Mouse (Mus musculus): Measurements from ENCODE around the gene Zdhhc5. TPM values are rescaled to one million over a fixed set of nuclear protein-coding genes. Genes with fewer than 3 reads are reported as not detected.

Zdhhc5 gene
- total and polyA plus RNA-seq, 3 experiments = 29.3 to 42.9 TPM; not detected in 1

GRCm38 (mm10) chr2:84655864-84656263 lies 59.1 kb downstream of the Zdhhc5 start:
- H3K27me3 ChIP-seq (ENCODE audit: control insufficient read depth in 1 of 2, insufficient read depth in 2 of 2, low read length in 2 of 2) = no peaks in the 10 kb centered on the region
- H3K9me3 ChIP-seq (replicated peaks; ENCODE audit: insufficient read depth, low read length) = no peaks in the 10 kb centered on the region
- DNase-seq (ENCODE audit: low read depth, low spot score) = peak; percentile 62
- no peak overlapping the region for H3K9ac ChIP-seq (ENCODE audit: control insufficient read depth, low read depth, low read length, poor library complexity, severe bottlenecking)
- no peak overlapping the region for H3K27ac ChIP-seq (ENCODE audit: control insufficient read depth, low read depth, low read length)
- 0 out of 4 replicates have a peak, but pooled peaks cover 0 to 2% of the 10 kb centered on the region in 2 experiments for H3K36me3 ChIP-seq (ENCODE audit: control insufficient read depth in 1 of 2, insufficient read depth in 2 of 2, low read length in 2 of 2)
- no peaks in the 10 kb centered on the region; a peak in 1 of 4 replicates for H3K4me1 ChIP-seq (ENCODE audit: control insufficient read depth in 1 of 2, insufficient read depth in 2 of 2, low read length in 2 of 2)
- no peaks in the 10 kb centered on the region for H3K79me2 ChIP-seq (ENCODE audit: control insufficient read depth, insufficient read depth, low read length, poor library complexity)
- no peak overlapping the region for H3K4me3 ChIP-seq (ENCODE audit: control insufficient read depth in 1 of 2, insufficient read depth in 1 of 2, low read depth in 2 of 2, low read length in 2 of 2)
- TF ChIP-seq ZMIZ1 (IDR thresholded peaks at IDR 0.05; ENCODE audit: low read depth, low read length) = no peak
- TF ChIP-seq HCFC1 (IDR thresholded peaks at IDR 0.05; ENCODE audit: low read depth, low read length) = no peak
- TF ChIP-seq USF2 (IDR thresholded peaks at IDR 0.05; ENCODE audit: borderline replicate concordance in 1 of 2, insufficient read depth in 1 of 2, low read depth in 1 of 2, low read length in 2 of 2) = no peak
- TF ChIP-seq MYB (IDR thresholded peaks at IDR 0.05; ENCODE audit: low read depth, low read length) = no peak
- TF ChIP-seq POLR2AphosphoS5 (IDR thresholded peaks at IDR 0.05; ENCODE audit: borderline replicate concordance, low read depth, low read length) = no peak
- no peak for TF ChIP-seq MAX (IDR thresholded peaks at IDR 0.05; ENCODE audit: low read length)
- no peak for TF ChIP-seq SMC3 (IDR thresholded peaks at IDR 0.05; ENCODE audit: low read depth, low read length)
- TF ChIP-seq ELF1 (IDR thresholded peaks at IDR 0.05; ENCODE audit: low read depth, low read length) = no peak
- no peak for TF ChIP-seq SIN3A (IDR thresholded peaks at IDR 0.05; ENCODE audit: low read length)
- no peak for TF ChIP-seq UBTF (IDR thresholded peaks at IDR 0.05; ENCODE audit: borderline replicate concordance, insufficient read depth, low read depth, low read length)
- no peak for TF ChIP-seq USF1 (IDR thresholded peaks at IDR 0.05; ENCODE audit: low read depth, low read length)
- 0 out of 2 replicates have a peak, but pooled peaks have one; percentile 39 for TF ChIP-seq MYC (IDR thresholded peaks at IDR 0.05; ENCODE audit: low read depth, low read length)
- TF ChIP-seq GABPA (IDR thresholded peaks at IDR 0.05; ENCODE audit: low read depth, low read length) = no peak
- TF ChIP-seq ZC3H11A (IDR thresholded peaks at IDR 0.05; ENCODE audit: low read depth, low read length) = no peak
- no peak for TF ChIP-seq KAT2A (conservative IDR thresholded peaks at IDR 0.05; ENCODE audit: low read depth, low read length)
- no peak for TF ChIP-seq E2F4 (IDR thresholded peaks at IDR 0.05; ENCODE audit: borderline replicate concordance, low read depth, low read length)
- peak in 1 of 2 experiments; percentile 13; a peak in 2 of 4 replicates for TF ChIP-seq EP300 (IDR thresholded peaks at IDR 0.05; ENCODE audit: low read depth in 1 of 2, low read length in 2 of 2)
- no peak for TF ChIP-seq MAFK (IDR thresholded peaks at IDR 0.05; ENCODE audit: borderline replicate concordance, low read depth, low read length)
- TF ChIP-seq POLR2AphosphoS2 (IDR thresholded peaks at IDR 0.05; ENCODE audit: low read length) = no peak
- no peak for TF ChIP-seq TAL1 (IDR thresholded peaks at IDR 0.05; ENCODE audit: low read length)
- no peak for TF ChIP-seq MXI1 (IDR thresholded peaks at IDR 0.05; ENCODE audit: low read depth, low read length)
- TF ChIP-seq ETS1 (IDR thresholded peaks at IDR 0.05; ENCODE audit: low read depth, low read length) = 0 out of 2 replicates have a peak, but pooled peaks have one; percentile 18
- TF ChIP-seq TCF12 (IDR thresholded peaks at IDR 0.05; ENCODE audit: low read depth, low read length) = 0 out of 2 replicates have a peak, but pooled peaks have one; percentile 7
- TF ChIP-seq NELFE (IDR thresholded peaks at IDR 0.05; ENCODE audit: low read depth, low read length) = no peak
- peak; percentile 77; the same call in 1 of the 2 replicates for TF ChIP-seq RCOR1 (IDR thresholded peaks at IDR 0.05; ENCODE audit: low read depth, low read length)
- 0 out of 2 replicates have a peak, but pooled peaks have one; percentile 12 for TF ChIP-seq GATA1 (IDR thresholded peaks at IDR 0.05; ENCODE audit: low read depth, low read length)
- TF ChIP-seq JUND (IDR thresholded peaks at IDR 0.05; ENCODE audit: low read depth, low read length) = no peak
- no peak for TF ChIP-seq CTCF (IDR thresholded peaks at IDR 0.05 in 2 of 3, conservative IDR thresholded peaks at IDR 0.05 in 1 of 3; ENCODE audit: control insufficient read depth in 1 of 3, insufficient read depth in 1 of 3, low read depth in 2 of 3, low read length in 3 of 3, poor library complexity in 1 of 3, severe bottlenecking in 1 of 3)
- no peak for TF ChIP-seq RAD21 (IDR thresholded peaks at IDR 0.05; ENCODE audit: low read depth, low read length)
- no peak for TF ChIP-seq NRF1 (IDR thresholded peaks at IDR 0.05; ENCODE audit: insufficient read depth, low read depth, low read length, poor library complexity, severe bottlenecking)
- TF ChIP-seq BHLHE40 (IDR thresholded peaks at IDR 0.05; ENCODE audit: borderline replicate concordance, low read depth, low read length) = no peak
- TF ChIP-seq ZKSCAN1 (IDR thresholded peaks at IDR 0.05; ENCODE audit: low read depth, low read length) = no peak
- no peak for TF ChIP-seq MEF2A (IDR thresholded peaks at IDR 0.05; ENCODE audit: extremely low read depth, insufficient replicate concordance, low read depth, low read length, poor library complexity, severe bottlenecking)
- no peak for TF ChIP-seq POLR2A (IDR thresholded peaks at IDR 0.05; ENCODE audit: control insufficient read depth in 1 of 2, insufficient read depth in 1 of 2, low read depth in 1 of 2, low read length in 2 of 2, poor library complexity in 1 of 2)
- TF ChIP-seq ZNF384 (IDR thresholded peaks at IDR 0.05; ENCODE audit: low read depth, low read length) = peak; percentile 77
- no peak for TF ChIP-seq MAZ (IDR thresholded peaks at IDR 0.05; ENCODE audit: low read depth, low read length)
- TF ChIP-seq TBP (IDR thresholded peaks at IDR 0.05; ENCODE audit: low read depth, low read length) = no peak
- TF ChIP-seq CHD1 (IDR thresholded peaks at IDR 0.05; ENCODE audit: low read depth, low read length) = no peak
